Mouse (Mus musculus): ENCODE results near the gene Prkce. TPM values are rescaled to one million over a fixed set of nuclear protein-coding genes. Genes with fewer than 3 reads are reported as not detected.
A peak's percentile ranks its signal among the peaks of the same experiment; 100 is the strongest.

Gene Prkce
- polyA plus RNA-seq, 1 experiment from 2014 or later: 18.7 TPM

DNA sequence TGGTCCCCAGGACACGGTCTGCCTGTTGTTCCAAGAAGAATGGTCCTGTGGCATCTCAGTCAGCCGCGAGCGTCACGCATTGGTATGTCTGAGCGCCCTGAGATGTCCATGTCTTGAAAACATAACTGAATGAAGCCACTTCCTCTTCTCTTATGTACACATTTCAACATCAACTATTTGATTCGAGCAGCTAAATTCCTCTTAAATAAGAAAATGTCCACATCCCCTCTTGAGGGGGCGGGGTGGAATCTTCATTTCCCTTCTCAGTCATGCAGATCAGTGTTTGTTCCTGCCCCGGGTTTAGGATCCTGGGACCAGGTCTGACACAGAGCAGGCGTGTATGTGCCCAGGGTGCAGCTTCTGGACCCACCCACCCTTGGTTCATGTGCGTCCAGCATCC is 211.0 kb downstream of the Prkce start:
- Histone ChIP-seq H3K4me1 (replicated peaks) (peaks cover 17% of the 10 kb centered on the region), H3K27ac (no peak overlapping the region; the same call in 1 of the 2 replicates), H3K36me3 (no peaks in the 10 kb centered on the region), H3K4me3 (no peak overlapping the region), H3K9ac (no peak overlapping the region), H3K9me3 (no peaks in the 10 kb centered on the region), H3K27me3 (no peaks in the 10 kb centered on the region), H3K4me2 (no peak overlapping the region)
- 81% methylated on average over 11 of the region's 11 CpGs for whole genome bisulfite sequencing
- no peak for ATAC-seq (ENCODE audit: low FRiP score)

DNA sequence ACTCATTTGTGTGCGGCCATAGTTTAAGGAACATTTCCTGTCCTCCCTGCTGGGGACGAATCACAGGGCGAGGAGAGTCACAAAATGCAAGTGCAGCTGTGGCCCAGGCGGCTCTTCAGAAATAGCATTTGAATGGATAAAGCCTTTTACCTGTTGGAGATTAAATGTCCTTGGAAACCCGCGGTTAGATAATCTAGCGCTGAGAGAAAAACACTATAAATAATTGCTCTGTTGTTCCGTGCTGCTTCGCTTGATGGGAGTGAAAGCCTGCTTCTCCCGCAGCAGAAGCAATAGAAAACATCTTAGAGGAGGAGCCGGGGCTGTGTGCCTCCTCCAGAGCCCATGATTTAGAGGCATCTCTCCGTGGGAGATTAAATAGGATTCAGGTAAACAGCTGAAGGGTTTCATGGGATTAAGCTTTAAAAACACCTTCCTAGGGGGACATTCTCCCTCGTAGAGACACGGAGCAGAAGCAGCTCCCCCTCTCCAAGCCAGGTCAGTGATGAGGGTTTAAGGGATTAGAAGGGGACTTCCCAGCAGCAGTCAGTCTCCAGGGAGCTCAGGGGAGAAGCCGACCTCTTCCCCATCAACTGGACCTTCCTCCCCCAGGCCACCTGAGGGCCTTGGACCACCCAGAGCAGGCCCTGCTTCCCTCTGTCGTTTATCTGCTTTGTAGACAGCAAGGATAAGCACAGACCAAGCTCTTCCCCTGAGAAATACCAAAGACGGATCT is 212.0 kb downstream of the Prkce start:
- 16% methylated on average over 17 of the region's 17 CpGs for WGBS
- H3K9me3 ChIP-seq: no peaks in the 10 kb centered on the region
- peak overlapping the region; percentile 70 for H3K27ac ChIP-seq

DNA sequence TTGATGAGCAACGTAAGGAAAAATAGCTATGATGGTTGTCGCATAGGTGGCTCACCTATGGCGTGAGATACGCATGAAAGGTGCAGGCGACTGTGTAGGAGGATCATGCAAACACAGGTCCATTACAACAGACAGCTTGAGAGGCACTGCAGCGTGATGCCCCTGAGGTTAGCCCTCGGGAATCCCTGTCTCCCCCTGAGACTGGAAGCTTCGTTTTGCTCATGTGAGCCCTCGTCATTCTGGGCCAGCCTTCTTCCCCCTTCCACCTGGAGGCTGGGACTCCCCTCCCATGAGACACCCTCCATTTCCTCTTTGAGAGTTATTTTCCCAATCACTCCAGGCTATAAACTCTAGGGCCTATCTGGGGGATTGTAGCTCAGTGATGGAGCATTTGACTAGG is 213.9 kb downstream of the Prkce start:
- Histone ChIP-seq H3K4me2 (no peak overlapping the region), H3K9me3 (no peaks in the 10 kb centered on the region), H3K27ac (no peak overlapping the region), H3K9ac (no peak overlapping the region), H3K4me1 (replicated peaks) (peaks cover 17% of the 10 kb centered on the region), H3K4me3 (no peak overlapping the region), H3K36me3 (no peaks in the 10 kb centered on the region), H3K27me3 (no peaks in the 10 kb centered on the region)
- ATAC-seq (ENCODE audit: low FRiP score): no peak
- 88% methylated on average over 9 of the region's 9 CpGs for WGBS

More for the DNA sequence above, 212.0 kb downstream of the Prkce start:
- Histone ChIP-seq H3K4me2 (peak overlapping the region; percentile 15; the same call in 1 of the 2 replicates), H3K36me3 (no peaks in the 10 kb centered on the region), H3K27me3 (no peaks in the 10 kb centered on the region), H3K9ac (no peak overlapping the region), H3K4me1 (replicated peaks) (peaks cover 17% of the 10 kb centered on the region), H3K4me3 (no peak overlapping the region)
- ATAC-seq (ENCODE audit: low FRiP score): no peak

DNA sequence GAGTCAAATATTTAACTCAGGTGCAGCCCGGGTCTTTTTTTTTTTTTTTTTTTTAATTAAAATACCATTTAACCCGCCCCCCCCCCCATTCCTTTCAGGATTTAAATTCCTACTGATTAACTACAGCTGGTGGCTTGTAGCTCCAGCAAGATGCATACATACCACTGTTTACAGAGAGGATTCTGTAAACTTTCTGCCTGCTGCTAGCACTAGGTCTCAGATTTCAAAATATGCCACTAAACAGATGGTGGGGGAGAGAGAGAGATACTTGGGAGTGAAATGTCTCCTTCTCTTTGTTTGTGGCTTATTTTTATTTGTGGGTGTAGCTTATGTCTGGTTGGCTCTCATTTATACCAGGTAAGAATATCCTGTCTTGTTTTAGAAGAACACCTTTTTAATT is 215.3 kb downstream of the Prkce start:
- Histone ChIP-seq H3K9ac (no peak overlapping the region), H3K9me3 (no peaks in the 10 kb centered on the region), H3K4me2 (no peak overlapping the region), H3K27ac (no peak overlapping the region), H3K36me3 (no peaks in the 10 kb centered on the region), H3K27me3 (no peaks in the 10 kb centered on the region), H3K4me1 (replicated peaks) (peaks cover 17% of the 10 kb centered on the region), H3K4me3 (no peak overlapping the region)
- no peak for ATAC-seq (ENCODE audit: low FRiP score)
- 40% methylated on average over 2 of the region's 2 CpGs for WGBS

DNA sequence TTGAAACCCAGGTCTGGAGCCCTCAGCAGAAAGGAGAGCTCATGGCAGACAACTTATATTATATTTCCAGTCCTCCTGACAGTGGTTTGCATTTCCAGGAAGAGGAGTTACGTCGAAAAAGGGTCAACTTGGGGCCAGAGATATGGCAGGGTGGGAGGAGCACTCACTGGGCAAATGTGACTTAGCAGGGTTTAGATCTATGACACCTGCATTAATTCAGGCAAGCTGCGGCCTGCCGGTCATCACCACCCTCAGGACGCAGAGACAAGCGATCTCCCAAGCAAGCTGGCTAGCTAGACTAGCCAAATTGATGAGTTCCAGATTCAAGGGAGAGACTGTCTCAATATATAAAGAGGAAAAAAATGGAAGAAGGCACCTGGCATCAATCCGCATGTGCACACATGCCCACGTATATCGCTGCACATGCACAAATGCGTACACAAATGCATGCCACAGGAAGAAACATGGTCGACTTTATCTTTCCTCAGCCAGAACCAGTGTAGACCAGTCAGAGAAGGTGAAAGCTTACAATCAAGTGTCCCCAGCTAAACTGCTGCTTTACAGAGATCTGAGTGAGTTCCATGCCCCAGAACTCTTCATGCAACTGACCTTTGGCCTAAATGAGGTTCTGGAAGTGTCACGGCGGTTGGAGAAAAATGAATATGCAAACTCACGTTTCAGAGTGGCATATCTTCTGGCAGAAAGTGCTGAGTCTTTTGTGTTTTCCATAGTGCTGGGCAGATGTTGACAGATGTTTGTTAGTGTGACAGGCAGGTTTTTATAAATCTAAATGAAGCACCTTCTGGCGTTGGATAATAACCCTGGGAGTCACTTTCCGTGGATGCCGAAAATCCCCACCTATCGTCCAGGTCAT is 216.4 kb downstream of the Prkce start:
- H3K36me3 ChIP-seq: no peaks in the 10 kb centered on the region
- no peak for ATAC-seq (ENCODE audit: low FRiP score)
- no peak overlapping the region for H3K4me3 ChIP-seq
- H3K4me2 ChIP-seq: no peak overlapping the region
- H3K9ac ChIP-seq: no peak overlapping the region
- H3K9me3 ChIP-seq: no peaks in the 10 kb centered on the region
- no peak overlapping the region for H3K27ac ChIP-seq
- peaks cover 13% of the 10 kb centered on the region for H3K4me1 ChIP-seq (replicated peaks)
- H3K27me3 ChIP-seq: no peaks in the 10 kb centered on the region
- 80% methylated on average over 18 of the region's 18 CpGs for WGBS

DNA sequence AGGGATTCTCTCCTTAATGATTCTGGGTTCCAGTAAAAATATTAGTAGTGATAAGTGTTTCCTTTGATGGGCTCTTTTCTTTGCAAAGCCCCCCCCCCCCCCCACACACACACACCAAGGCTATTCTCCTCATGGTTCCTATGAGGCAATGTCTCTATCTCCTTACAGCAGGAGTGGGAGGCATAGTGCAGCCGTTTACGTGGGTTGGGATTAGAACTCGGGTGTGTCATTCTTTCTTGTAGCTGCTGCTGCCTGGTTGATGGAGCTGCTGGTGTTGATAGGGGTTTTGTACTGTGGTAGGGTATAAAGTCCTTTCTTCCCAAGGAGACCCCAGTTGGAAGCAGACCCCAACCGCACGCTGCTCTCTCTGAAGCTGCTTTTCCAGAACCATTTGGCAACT is 224.9 kb downstream of the Prkce start:
- no peak overlapping the region for H3K9ac ChIP-seq
- no peaks in the 10 kb centered on the region for H3K36me3 ChIP-seq
- no peak overlapping the region for H3K4me2 ChIP-seq
- H3K9me3 ChIP-seq: no peaks in the 10 kb centered on the region
- no peak for ATAC-seq (ENCODE audit: low FRiP score)
- 90% methylated on average over 5 of the region's 5 CpGs for WGBS
- no peak overlapping the region for H3K4me3 ChIP-seq
- H3K27ac ChIP-seq: no peak overlapping the region
- no peaks in the 10 kb centered on the region for H3K27me3 ChIP-seq
- H3K4me1 ChIP-seq (replicated peaks): 0 out of 2 replicates have a peak, but pooled peaks cover 2% of the 10 kb centered on the region

DNA sequence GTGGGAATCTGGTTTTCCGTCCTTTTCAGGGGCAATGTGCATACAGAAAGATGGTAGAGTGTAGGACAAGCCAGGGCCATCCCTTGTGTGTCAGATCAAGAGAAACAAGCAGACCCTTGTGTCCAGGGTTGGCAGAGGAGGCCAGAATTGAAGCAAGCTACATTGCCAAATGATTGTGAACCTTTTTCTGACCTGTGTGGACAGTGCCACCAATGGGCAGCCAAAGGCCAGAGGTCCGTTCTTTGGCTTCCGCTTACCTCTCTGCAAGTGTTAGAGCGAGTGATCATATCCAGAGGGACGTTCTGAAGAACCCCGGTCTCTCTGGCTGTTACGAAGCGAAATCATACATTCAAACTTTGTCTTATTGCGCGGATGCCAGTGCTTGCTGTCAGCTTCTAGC is 225.6 kb downstream of the Prkce start:
- Histone ChIP-seq H3K9me3 (no peaks in the 10 kb centered on the region), H3K4me2 (no peak overlapping the region), H3K4me1 (replicated peaks) (0 out of 2 replicates have a peak, but pooled peaks cover 2% of the 10 kb centered on the region), H3K9ac (no peak overlapping the region), H3K36me3 (no peaks in the 10 kb centered on the region), H3K4me3 (no peak overlapping the region), H3K27ac (no peak overlapping the region), H3K27me3 (no peaks in the 10 kb centered on the region)
- no peak for ATAC-seq (ENCODE audit: low FRiP score)
- WGBS: 96% methylated on average over 10 of the region's 10 CpGs

DNA sequence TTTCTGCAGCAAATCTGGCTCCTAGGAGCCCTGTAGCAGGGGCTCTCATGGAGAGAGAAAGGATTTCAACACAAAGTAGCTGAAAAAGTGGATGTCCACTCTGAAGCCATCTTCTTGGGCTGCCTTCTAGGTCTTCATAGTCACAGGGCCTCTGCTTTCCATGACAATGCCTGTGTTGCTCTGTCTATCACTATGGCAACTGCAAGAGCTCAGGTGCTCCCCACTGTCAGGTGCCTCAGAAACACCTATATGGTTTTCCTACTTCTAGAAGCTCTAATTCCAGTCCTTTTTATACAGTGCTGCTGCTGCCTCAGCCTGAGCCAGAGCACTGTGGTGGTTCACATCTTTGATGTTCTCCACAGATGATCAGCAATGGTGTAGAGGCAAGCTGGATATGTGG is 229.5 kb downstream of the Prkce start:
- Histone ChIP-seq H3K4me1 (replicated peaks) (no peaks in the 10 kb centered on the region), H3K27ac (no peak overlapping the region), H3K4me2 (no peak overlapping the region), H3K36me3 (no peaks in the 10 kb centered on the region), H3K27me3 (no peaks in the 10 kb centered on the region), H3K4me3 (no peak overlapping the region), H3K9me3 (no peaks in the 10 kb centered on the region), H3K9ac (no peak overlapping the region)
- no peak for ATAC-seq (ENCODE audit: low FRiP score)

DNA sequence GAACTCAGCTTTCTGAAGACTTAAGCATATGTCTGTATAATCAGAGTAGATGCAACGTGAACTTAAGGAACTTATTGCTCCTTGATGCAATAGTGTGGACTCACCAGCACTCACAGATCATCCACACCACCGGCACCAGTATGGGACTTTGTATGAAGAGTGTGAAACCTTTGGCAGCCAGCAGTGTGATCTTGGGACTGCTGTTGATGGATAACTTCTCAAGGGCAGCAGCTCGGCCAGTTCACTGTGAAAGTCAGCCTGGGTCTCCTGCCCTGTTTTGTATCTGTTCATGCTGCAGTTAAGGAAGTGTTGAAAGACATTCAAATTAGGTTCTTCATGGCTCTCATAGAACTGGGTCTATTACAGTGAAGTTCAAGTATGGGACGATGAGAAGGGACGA is 230.1 kb downstream of the Prkce start:
- Histone ChIP-seq H3K27ac (no peak overlapping the region), H3K36me3 (no peaks in the 10 kb centered on the region), H3K9me3 (no peaks in the 10 kb centered on the region), H3K4me1 (replicated peaks) (no peaks in the 10 kb centered on the region), H3K27me3 (no peaks in the 10 kb centered on the region), H3K9ac (no peak overlapping the region), H3K4me2 (no peak overlapping the region), H3K4me3 (no peak overlapping the region)
- 81% methylated on average over 5 of the region's 5 CpGs for WGBS
- no peak for ATAC-seq (ENCODE audit: low FRiP score)

DNA sequence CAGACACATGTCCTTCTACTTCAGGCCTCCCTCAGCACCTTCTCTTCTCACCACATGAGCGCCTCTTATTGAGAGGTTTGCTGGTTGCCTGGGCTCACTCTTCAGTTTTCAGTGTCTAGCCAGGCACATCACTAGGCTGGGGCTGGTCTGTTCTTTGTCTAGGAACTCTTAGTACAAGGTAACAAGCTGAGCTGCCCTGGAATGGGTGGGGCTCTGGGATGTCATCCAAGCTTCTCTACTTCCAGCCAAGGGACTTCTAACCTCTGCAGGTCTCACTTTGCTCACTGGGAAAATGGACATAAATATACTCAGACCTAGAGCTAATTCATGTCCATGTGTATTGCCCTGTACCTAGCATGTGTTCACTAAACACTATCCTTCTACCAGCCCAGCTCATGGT is 230.6 kb downstream of the Prkce start:
- Histone ChIP-seq H3K4me1 (replicated peaks) (no peaks in the 10 kb centered on the region), H3K9ac (no peak overlapping the region), H3K36me3 (no peaks in the 10 kb centered on the region), H3K27ac (no peak overlapping the region), H3K9me3 (no peaks in the 10 kb centered on the region), H3K4me2 (no peak overlapping the region), H3K4me3 (no peak overlapping the region), H3K27me3 (no peaks in the 10 kb centered on the region)
- WGBS: 95% methylated on average over 1 of the region's 1 CpGs
- no peak for ATAC-seq (ENCODE audit: low FRiP score)

DNA sequence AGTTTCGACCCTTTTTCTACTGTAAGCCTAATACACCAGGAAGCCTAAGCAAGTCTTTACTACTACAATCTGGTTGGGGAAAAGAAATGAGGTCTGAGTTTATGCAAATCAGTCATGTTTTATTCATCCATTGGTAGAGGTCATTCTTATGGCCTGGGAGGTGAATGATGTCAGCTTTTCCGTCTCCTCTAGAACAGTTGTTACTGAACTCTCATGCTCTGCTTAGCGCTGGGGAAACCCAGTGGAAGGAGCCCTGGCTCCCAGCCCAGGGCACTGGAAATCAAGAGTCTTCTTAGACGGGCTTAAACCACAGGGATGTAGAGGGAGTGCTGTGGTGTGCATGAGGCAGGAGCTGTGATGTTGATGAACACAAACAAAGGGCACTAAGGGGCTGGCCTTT is 232.4 kb downstream of the Prkce start:
- ATAC-seq (ENCODE audit: low FRiP score): no peak

DNA sequence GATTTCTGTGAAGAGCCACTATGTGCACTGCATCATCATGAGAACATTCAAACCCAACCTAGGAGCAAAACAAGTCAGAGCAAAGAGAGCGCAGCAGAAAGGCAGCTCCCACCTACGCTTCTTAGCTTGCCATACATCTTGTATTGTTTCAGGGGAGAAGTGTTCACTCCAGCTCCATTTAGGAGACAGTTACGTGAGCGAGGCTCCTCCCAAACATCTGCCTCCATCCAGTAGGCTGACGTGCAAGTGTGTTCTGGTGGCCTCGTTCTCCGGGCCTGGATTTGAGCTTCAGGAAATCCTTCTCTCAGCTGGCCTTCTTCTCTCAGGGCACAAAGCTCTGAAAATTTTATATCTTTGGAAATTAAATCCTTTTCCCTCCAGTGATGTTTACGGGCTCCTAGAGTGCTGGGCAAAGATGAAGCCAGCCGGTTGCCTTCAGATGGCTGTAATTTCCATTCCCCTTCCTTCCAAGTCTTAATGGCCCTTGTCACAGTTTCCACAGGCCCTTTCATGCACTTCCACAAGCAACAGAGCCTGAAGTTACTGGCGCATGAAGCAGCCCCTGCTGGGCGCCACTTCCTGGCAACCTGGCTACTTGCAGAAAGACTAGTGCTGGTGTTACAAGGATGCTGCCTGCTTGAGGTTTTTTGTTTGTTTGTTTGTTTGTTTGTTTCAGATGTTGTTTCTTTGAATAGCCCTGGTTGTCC is 237.4 kb downstream of the Prkce start:
- Histone ChIP-seq H3K4me3 (no peak overlapping the region), H3K27ac (peak overlapping the region; percentile 67), H3K4me2 (no peak overlapping the region), H3K9me3 (no peaks in the 10 kb centered on the region), H3K27me3 (0 out of 2 replicates have a peak, but pooled peaks cover 2% of the 10 kb centered on the region), H3K9ac (no peak overlapping the region), H3K4me1 (replicated peaks) (peaks cover 22% of the 10 kb centered on the region), H3K36me3 (no peaks in the 10 kb centered on the region)
- ATAC-seq (ENCODE audit: low FRiP score): no peak
- WGBS: 55% methylated on average over 11 of the region's 11 CpGs

More for the DNA sequence above, 232.4 kb downstream of the Prkce start:
- Histone ChIP-seq H3K27ac (no peak overlapping the region), H3K9me3 (no peaks in the 10 kb centered on the region), H3K36me3 (no peaks in the 10 kb centered on the region), H3K27me3 (no peaks in the 10 kb centered on the region), H3K9ac (no peak overlapping the region), H3K4me3 (no peak overlapping the region), H3K4me1 (replicated peaks) (peaks cover 12% of the 10 kb centered on the region), H3K4me2 (no peak overlapping the region)
- 57% methylated on average over 4 of the region's 4 CpGs for WGBS
